Mouse (Mus musculus): ENCODE results near the gene Gm4450.
"Not testable (repeated sequence)": the region's sequence is repeated elsewhere in the genome, so short reads cannot be mapped to it uniquely, and the experiment has no call there.

- TF ChIP-seq CTCF (conservative IDR thresholded peaks at IDR 0.05; ENCODE audit: low read length); NANOG (IDR thresholded peaks at IDR 0.05; ENCODE audit: borderline replicate concordance, low read length); POU5F1 (IDR thresholded peaks at IDR 0.05; ENCODE audit: borderline replicate concordance, low read length): not testable (repeated sequence)
Observed at GRCm38 (mm10) chr3:98469323-98469722, 12.4 kb upstream of the Gm4450 start.

Measured in E14TG2a.4 (cell line).